Mouse (Mus musculus): Measurements from ENCODE around the gene Cbr1. TPM values are rescaled to one million over a fixed set of nuclear protein-coding genes. Genes with fewer than 3 reads are reported as not detected.

Gene Cbr1
- polyA plus RNA-seq (2016; fragmentation: Nextera tagmentation; extraction: Ambion mirVana): 132 and 133 TPM in 2 replicates

GRCm38 (mm10) chr16:93605553-93605952 is at the start of gene Cbr1:
Gene Cbr1 (plus strand): TSS chr16:93605853.
- no peak within 1 kb of the TSS for H3K9ac ChIP-seq
- 72% methylated on average over 4 of the region's 4 CpGs for WGBS
- ATAC-seq (ENCODE audit: insufficient number of reproducible peaks, insufficient read depth, low FRiP score, low TSS enrichment): no peak

GRCm38 (mm10) chr16:93557646-93558045 is 48.0 kb upstream of the Cbr1 start:
- Histone ChIP-seq H3K9ac (no peak overlapping the region), H3K4me3 (no peak overlapping the region), H3K4me2 (replicated peaks) (0 out of 2 replicates have a peak overlapping the region, but pooled peaks have one; percentile 40), H3K27ac (no peak overlapping the region), H3K36me3 (no peaks in the 10 kb centered on the region), H3K27me3 (no peaks in the 10 kb centered on the region), H3K4me1 (peaks cover 24% of the 10 kb centered on the region), H3K9me3 (no peaks in the 10 kb centered on the region)
- WGBS: 54% methylated on average over 8 of the region's 8 CpGs
- no peak for ATAC-seq (ENCODE audit: insufficient number of reproducible peaks, insufficient read depth, low FRiP score, low TSS enrichment)

More at GRCm38 (mm10) chr16:93605553-93605952, at the start of gene Cbr1:
- no peaks in the 10 kb centered on the region for H3K9me3 ChIP-seq
- peak within 1 kb of the TSS; percentile 60; the same call in 1 of the 2 replicates for H3K4me3 ChIP-seq
- H3K36me3 ChIP-seq: peaks cover 7% of the 10 kb centered on the region; the same call in 1 of the 2 replicates
- peak within 1 kb of the TSS; percentile 81 for H3K4me2 ChIP-seq (replicated peaks)
- no peak within 1 kb of the TSS for H3K27ac ChIP-seq
- no peaks in the 10 kb centered on the region for H3K27me3 ChIP-seq
- H3K4me1 ChIP-seq: peaks cover 9% of the 10 kb centered on the region

GRCm38 (mm10) chr16:93558499-93558898 is 47.2 kb upstream of the Cbr1 start:
- no peak for ATAC-seq (ENCODE audit: insufficient number of reproducible peaks, insufficient read depth, low FRiP score, low TSS enrichment)
- H3K9ac ChIP-seq: no peak overlapping the region
- H3K36me3 ChIP-seq: no peaks in the 10 kb centered on the region
- 7% methylated on average over 12 of the region's 12 CpGs for WGBS
- H3K4me1 ChIP-seq: peaks cover 21% of the 10 kb centered on the region
- H3K9me3 ChIP-seq: no peaks in the 10 kb centered on the region
- no peak overlapping the region for H3K4me3 ChIP-seq
- H3K4me2 ChIP-seq (replicated peaks): peak overlapping the region; percentile 40
- peak overlapping the region; percentile 75 for H3K27ac ChIP-seq
- no peaks in the 10 kb centered on the region for H3K27me3 ChIP-seq

GRCm38 (mm10) chr16:93572383-93572782 is 33.3 kb upstream of the Cbr1 start:
- Histone ChIP-seq H3K27ac (no peak overlapping the region), H3K4me1 (peaks cover 22% of the 10 kb centered on the region; the same call in 1 of the 2 replicates), H3K4me2 (replicated peaks) (no peak overlapping the region), H3K36me3 (no peaks in the 10 kb centered on the region), H3K9ac (no peak overlapping the region), H3K9me3 (no peaks in the 10 kb centered on the region), H3K27me3 (no peaks in the 10 kb centered on the region), H3K4me3 (no peak overlapping the region)
- no peak for ATAC-seq (ENCODE audit: insufficient number of reproducible peaks, insufficient read depth, low FRiP score, low TSS enrichment)
- WGBS: 91% methylated on average over 6 of the region's 6 CpGs

GRCm38 (mm10) chr16:93573434-93573833 is 32.2 kb upstream of the Cbr1 start:
- WGBS: 95% methylated on average over 5 of the region's 5 CpGs
- Histone ChIP-seq H3K27ac (no peak overlapping the region), H3K9ac (no peak overlapping the region), H3K9me3 (no peaks in the 10 kb centered on the region), H3K27me3 (no peaks in the 10 kb centered on the region), H3K36me3 (no peaks in the 10 kb centered on the region), H3K4me1 (peaks cover 22% of the 10 kb centered on the region; the same call in 1 of the 2 replicates), H3K4me2 (replicated peaks) (no peak overlapping the region), H3K4me3 (no peak overlapping the region)
- ATAC-seq (ENCODE audit: insufficient number of reproducible peaks, insufficient read depth, low FRiP score, low TSS enrichment): no peak

GRCm38 (mm10) chr16:93574521-93575191 is 31.0 kb upstream of the Cbr1 start:
- Histone ChIP-seq H3K4me1 (peaks cover 22% of the 10 kb centered on the region; the same call in 1 of the 2 replicates), H3K4me3 (no peak overlapping the region), H3K4me2 (replicated peaks) (no peak overlapping the region), H3K36me3 (no peaks in the 10 kb centered on the region), H3K27me3 (no peaks in the 10 kb centered on the region), H3K27ac (peak overlapping the region; percentile 32; the same call in 1 of the 2 replicates), H3K9me3 (no peaks in the 10 kb centered on the region), H3K9ac (no peak overlapping the region)
- ATAC-seq (ENCODE audit: insufficient number of reproducible peaks, insufficient read depth, low FRiP score, low TSS enrichment): no peak
- 35% methylated on average over 18 of the region's 18 CpGs for WGBS

GRCm38 (mm10) chr16:93575574-93575973 is 30.1 kb upstream of the Cbr1 start:
- no peak overlapping the region for H3K4me2 ChIP-seq (replicated peaks)
- WGBS: 71% methylated on average over 5 of the region's 5 CpGs
- ATAC-seq (ENCODE audit: insufficient number of reproducible peaks, insufficient read depth, low FRiP score, low TSS enrichment): no peak
- no peak overlapping the region for H3K4me3 ChIP-seq
- peak overlapping the region; percentile 7; the same call in 1 of the 2 replicates for H3K27ac ChIP-seq
- no peaks in the 10 kb centered on the region for H3K9me3 ChIP-seq
- H3K4me1 ChIP-seq: peaks cover 22% of the 10 kb centered on the region; the same call in 1 of the 2 replicates
- no peaks in the 10 kb centered on the region for H3K27me3 ChIP-seq
- H3K9ac ChIP-seq: no peak overlapping the region
- no peaks in the 10 kb centered on the region for H3K36me3 ChIP-seq

GRCm38 (mm10) chr16:93576412-93577082 is 29.1 kb upstream of the Cbr1 start:
- Histone ChIP-seq H3K27ac (no peak overlapping the region), H3K27me3 (no peaks in the 10 kb centered on the region), H3K4me3 (no peak overlapping the region), H3K4me1 (peaks cover 25% of the 10 kb centered on the region; the same call in 1 of the 2 replicates), H3K36me3 (no peaks in the 10 kb centered on the region), H3K4me2 (replicated peaks) (no peak overlapping the region), H3K9ac (no peak overlapping the region), H3K9me3 (no peaks in the 10 kb centered on the region)
- 27% methylated on average over 14 of the region's 14 CpGs for WGBS
- ATAC-seq (ENCODE audit: insufficient number of reproducible peaks, insufficient read depth, low FRiP score, low TSS enrichment): no peak

- Histone ChIP-seq H3K36me3 (0 out of 2 replicates have a peak, but pooled peaks cover under 1% of the 10 kb centered on the region), H3K27ac (no peak overlapping the region), H3K9me3 (no peaks in the 10 kb centered on the region), H3K4me2 (replicated peaks) (no peak overlapping the region), H3K9ac (no peak overlapping the region), H3K27me3 (no peaks in the 10 kb centered on the region), H3K4me1 (peaks cover 25% of the 10 kb centered on the region; the same call in 1 of the 2 replicates), H3K4me3 (no peak overlapping the region)
- 84% methylated on average over 8 of the region's 8 CpGs for WGBS
- ATAC-seq (ENCODE audit: insufficient number of reproducible peaks, insufficient read depth, low FRiP score, low TSS enrichment): no peak
Measured at GRCm38 (mm10) chr16:93578346-93579005, 27.2 kb upstream of the Cbr1 start.

- no peak for ATAC-seq (ENCODE audit: insufficient number of reproducible peaks, insufficient read depth, low FRiP score, low TSS enrichment)
- WGBS: 61% methylated on average over 6 of the region's 6 CpGs
- Histone ChIP-seq H3K9me3 (no peaks in the 10 kb centered on the region), H3K36me3 (peaks cover 23% of the 10 kb centered on the region), H3K4me2 (replicated peaks) (no peak overlapping the region), H3K9ac (no peak overlapping the region), H3K27me3 (no peaks in the 10 kb centered on the region), H3K27ac (no peak overlapping the region), H3K4me3 (no peak overlapping the region), H3K4me1 (peaks cover 12% of the 10 kb centered on the region; the same call in 1 of the 2 replicates)
Measured at GRCm38 (mm10) chr16:93581125-93581524, 24.5 kb upstream of the Cbr1 start.

- Histone ChIP-seq H3K4me1 (peaks cover 10% of the 10 kb centered on the region; the same call in 1 of the 2 replicates), H3K4me3 (no peak overlapping the region), H3K9ac (no peak overlapping the region), H3K36me3 (peaks cover 39% of the 10 kb centered on the region), H3K27ac (no peak overlapping the region), H3K4me2 (replicated peaks) (no peak overlapping the region), H3K9me3 (no peaks in the 10 kb centered on the region), H3K27me3 (no peaks in the 10 kb centered on the region)
- ATAC-seq (ENCODE audit: insufficient number of reproducible peaks, insufficient read depth, low FRiP score, low TSS enrichment): no peak
- 88% methylated on average over 24 of the region's 24 CpGs for WGBS
Measured at GRCm38 (mm10) chr16:93584976-93585702, 20.5 kb upstream of the Cbr1 start.
